Mouse (Mus musculus) lung, adult 2 months (tissue): ENCODE results near the gene Fut8. TPM values are rescaled to one million over a fixed set of nuclear protein-coding genes. Genes with fewer than 3 reads are reported as not detected.

Source experiments
- DNase-seq: peaks from one replicate; pipeline ENCODE4 v3.0.0; 2022
- H3K4me1 ChIP-seq: fragments of 200-500 bp; 2 replicates; pipeline ENCODE4 v1.6.1; 2011; ENCODE audit warnings: low read length; ENCODE audit not compliant: control insufficient read depth, insufficient read depth
- H3K4me3 ChIP-seq: fragments of 200-500 bp; replicated peaks from 2 replicates; pipeline ENCODE3; 2011; ENCODE audit warnings: low read depth, mild to moderate bottlenecking, control low read depth, low read length; ENCODE audit errors: extremely low read depth
- CTCF ChIP-seq: fragments of 200-500 bp; IDR thresholded peaks from 2 replicates; pipeline ENCODE4 v1.5.1; 2011; ENCODE audit warnings: mild to moderate bottlenecking, low read length, control low read depth; ENCODE audit not compliant: insufficient read depth
- POLR2A ChIP-seq: fragments of 200-500 bp; IDR thresholded peaks from 2 replicates; pipeline ENCODE4 v1.6.1; 2011; ENCODE audit warnings: low read depth, mild to moderate bottlenecking, control low read depth, low read length, borderline replicate concordance; ENCODE audit errors: extremely low read depth
- WGBS: fragments of 180-500 bp; shearing (Covaris S2); methylation state at CpG from one replicate; pipeline ENCODE4 v1.1.7; 2018; 5-methylcytosine and 5-hydroxymethylcytosine counted together
- polyA plus RNA-seq: library from polyadenylated mRNA; depleted of rRNA; stranded (reverse); fragments of >200 nt; gene quantifications from 2 replicates; pipeline ENCODE4 v1.2.3, GENCODE M21; 2012

Fut8 gene
- polyA plus RNA-seq, 1 experiment: 12.4 TPM

DNA sequence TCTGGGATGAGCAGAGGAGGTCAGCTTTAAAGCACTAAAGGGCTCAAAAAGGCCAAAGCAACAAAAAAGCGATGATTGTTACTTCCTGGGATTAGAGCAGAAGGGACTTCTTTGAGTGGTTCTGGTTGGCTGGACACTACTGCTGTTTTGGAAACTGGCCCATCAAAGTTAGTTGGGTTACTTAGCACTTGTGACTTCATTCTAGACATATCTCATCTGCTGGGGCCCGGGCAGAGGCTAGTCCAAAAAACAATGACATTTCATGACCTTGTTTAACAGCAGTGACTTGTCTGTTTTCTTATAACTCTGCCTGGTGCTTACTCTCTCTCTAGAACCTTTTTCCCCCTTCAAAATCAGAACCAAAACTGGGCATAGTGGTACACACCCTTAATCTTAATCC, 59.9 kb downstream of the Fut8 start:
- no peak for DNase-seq
- WGBS: 64% methylated on average over 2 of the region's 2 CpGs
- no peak overlapping the region for H3K4me3 ChIP-seq
- TF ChIP-seq POLR2A (no peak), CTCF (no peak)
- no peaks in the 10 kb centered on the region; the same call in 1 of the 2 replicates for H3K4me1 ChIP-seq

DNA sequence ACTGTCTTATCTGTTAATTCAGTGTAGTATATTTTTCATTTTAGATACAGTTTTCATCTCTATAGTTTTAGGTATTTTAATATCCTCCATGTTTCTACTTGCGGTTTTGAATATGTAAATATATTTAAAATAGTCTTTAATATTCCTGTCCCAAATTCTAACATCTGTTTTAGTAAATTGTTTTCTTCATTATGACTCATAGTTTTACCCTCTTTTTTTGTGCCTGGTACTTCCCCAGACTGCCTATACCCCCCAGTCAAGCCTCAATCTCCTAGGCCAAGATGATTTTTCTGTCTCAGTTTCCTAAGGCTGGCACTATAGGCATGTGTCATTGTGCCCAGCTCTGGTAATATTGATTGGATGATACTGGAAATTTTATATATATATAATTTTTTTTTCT, 64.1 kb downstream of the Fut8 start:
- TF ChIP-seq CTCF (no peak), POLR2A (no peak)
- no peaks in the 10 kb centered on the region; the same call in 1 of the 2 replicates for H3K4me1 ChIP-seq
- H3K4me3 ChIP-seq: no peak overlapping the region
- no peak for DNase-seq
- 98% methylated on average over 1 of the region's 1 CpGs for WGBS

- no peak overlapping the region for H3K4me3 ChIP-seq
- H3K4me1 ChIP-seq: no peaks in the 10 kb centered on the region
- TF ChIP-seq POLR2A: no peak
- no peak for TF ChIP-seq CTCF
- no peak for DNase-seq
Measured at GRCm38 (mm10) chr12:77303367-77303766, 65.4 kb downstream of the Fut8 start.

GRCm38 (mm10) chr12:77305502-77305901, 67.6 kb downstream of the Fut8 start:
- H3K4me3 ChIP-seq: no peak overlapping the region
- WGBS: 74% methylated on average over 3 of the region's 3 CpGs
- no peaks in the 10 kb centered on the region for H3K4me1 ChIP-seq
- DNase-seq: no peak
- TF ChIP-seq POLR2A (no peak), CTCF (no peak)

DNA sequence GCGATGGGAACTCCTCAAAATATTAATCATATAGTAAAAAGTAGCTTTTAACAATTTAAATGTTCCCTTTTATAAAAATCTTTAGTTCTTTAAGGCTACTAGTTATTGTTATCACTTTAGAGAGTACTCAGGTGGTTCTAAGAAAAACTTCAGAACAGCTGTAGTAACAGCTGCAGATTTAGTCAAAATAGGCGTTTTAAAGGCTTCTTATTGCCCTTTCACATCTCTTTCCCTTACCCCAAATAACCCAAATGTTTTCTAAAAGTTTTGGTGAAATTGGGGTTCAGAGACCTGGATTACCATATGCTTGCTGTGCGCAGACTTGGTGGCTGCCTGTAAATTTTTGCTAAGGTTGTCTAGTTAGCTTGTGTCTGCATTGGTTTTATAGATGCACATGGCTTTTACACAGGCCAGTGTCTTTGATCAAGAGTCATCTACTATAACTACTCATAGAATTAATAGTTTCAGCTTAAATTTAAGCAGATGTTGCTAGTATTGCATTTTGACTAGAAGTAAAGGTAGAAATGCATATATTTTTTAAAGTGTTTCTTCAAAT, 68.9 kb downstream of the Fut8 start:
- no peaks in the 10 kb centered on the region for H3K4me1 ChIP-seq
- no peak for TF ChIP-seq CTCF
- TF ChIP-seq POLR2A: no peak
- DNase-seq: no peak
- 84% methylated on average over 3 of the region's 3 CpGs for WGBS
- no peak overlapping the region for H3K4me3 ChIP-seq

- no peak for TF ChIP-seq POLR2A
- no peak for TF ChIP-seq CTCF
Measured at GRCm38 (mm10) chr12:77309507-77309906, 71.6 kb downstream of the Fut8 start.

GRCm38 (mm10) chr12:77313502-77313901, 75.6 kb downstream of the Fut8 start:
- TF ChIP-seq POLR2A (no peak), CTCF (no peak)
- DNase-seq: no peak
- no peaks in the 10 kb centered on the region; the same call in 1 of the 2 replicates for H3K4me1 ChIP-seq
- no peak overlapping the region for H3K4me3 ChIP-seq

More at GRCm38 (mm10) chr12:77309507-77309906, 71.6 kb downstream of the Fut8 start:
- no peaks in the 10 kb centered on the region; the same call in 1 of the 2 replicates for H3K4me1 ChIP-seq
- no peak overlapping the region for H3K4me3 ChIP-seq
- DNase-seq: no peak

- TF ChIP-seq POLR2A (no peak), CTCF (no peak)
- WGBS: 54% methylated on average over 3 of the region's 3 CpGs
- DNase-seq: no peak
- Histone ChIP-seq H3K4me1 (no peaks in the 10 kb centered on the region), H3K4me3 (no peak overlapping the region)
Measured at GRCm38 (mm10) chr12:77324142-77324541, 86.2 kb downstream of the Fut8 start.

DNA sequence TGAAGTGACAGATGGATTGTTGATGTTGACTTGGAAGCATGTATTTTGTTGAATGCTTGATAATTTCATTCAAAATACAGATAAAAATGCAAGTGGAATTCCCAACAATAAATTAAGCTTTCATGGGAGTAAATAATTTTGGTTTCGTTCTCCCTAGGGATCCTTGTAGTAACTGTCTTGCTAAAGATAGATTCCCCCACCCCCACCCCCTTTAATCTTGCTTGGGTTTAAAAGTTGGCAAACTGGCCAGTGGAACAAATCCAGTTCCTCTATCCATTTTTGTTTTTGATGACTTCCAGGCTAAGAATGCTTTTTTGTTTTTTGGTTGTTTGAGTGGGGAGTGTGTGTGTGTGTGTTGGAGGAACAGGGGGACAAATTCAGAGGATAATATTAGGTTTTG, 108.6 kb downstream of the Fut8 start:
- Histone ChIP-seq H3K4me3 (no peak overlapping the region), H3K4me1 (no peaks in the 10 kb centered on the region)
- no peak for DNase-seq
- 51% methylated on average over 1 of the region's 1 CpGs for WGBS
- TF ChIP-seq POLR2A: no peak
- no peak for TF ChIP-seq CTCF

DNA sequence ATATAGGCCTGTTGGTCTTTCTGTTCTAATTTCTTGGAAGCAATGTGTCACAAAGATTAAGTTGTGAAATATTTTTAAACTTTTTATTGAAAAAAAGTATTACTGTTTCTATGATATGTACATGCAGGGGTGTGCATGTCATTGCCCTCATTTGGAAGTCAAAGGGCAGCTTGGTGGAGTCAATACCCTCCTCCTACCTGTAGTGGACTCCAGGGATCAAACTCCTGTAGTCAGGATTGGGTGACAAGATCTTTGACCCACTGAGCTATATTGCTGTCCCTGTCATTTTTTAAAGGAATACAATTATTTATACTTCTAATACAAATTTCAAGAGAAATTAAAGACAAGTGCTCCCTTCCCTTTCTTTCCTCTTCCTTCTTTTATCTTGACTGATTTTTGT, 111.6 kb downstream of the Fut8 start:
- Histone ChIP-seq H3K4me3 (no peak overlapping the region), H3K4me1 (no peaks in the 10 kb centered on the region)
- no peak for TF ChIP-seq CTCF
- no peak for TF ChIP-seq POLR2A
- DNase-seq: no peak

DNA sequence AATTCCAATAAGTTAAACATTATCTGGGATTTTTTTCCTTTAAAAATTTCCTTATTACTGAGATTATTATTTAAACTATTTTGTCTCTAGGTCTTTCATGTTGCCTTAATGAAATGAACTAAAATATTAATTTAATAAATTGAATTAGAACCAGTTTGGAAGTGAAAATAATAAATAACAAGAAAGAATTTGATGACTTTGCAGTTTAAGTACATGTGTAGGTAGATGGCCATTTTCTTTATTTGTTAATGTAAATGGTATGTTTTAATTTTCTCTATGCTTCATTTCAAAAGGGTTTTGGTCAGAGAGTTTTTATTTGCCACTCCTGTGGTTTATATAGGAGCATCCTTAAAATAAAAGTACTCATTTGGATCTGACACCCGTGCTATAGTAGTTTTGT, 177.8 kb downstream of the Fut8 start:
- no peak for DNase-seq
- no peaks in the 10 kb centered on the region for H3K4me1 ChIP-seq
- no peak overlapping the region for H3K4me3 ChIP-seq
- WGBS: 96% methylated on average over 1 of the region's 1 CpGs
- no peak for TF ChIP-seq POLR2A
- TF ChIP-seq CTCF: no peak
